Mouse (Mus musculus): ENCODE results near the gene Zbtb41.
"Not testable (repeated sequence)": the region's sequence is repeated elsewhere in the genome, so short reads cannot be mapped to it uniquely, and the experiment has no call there.

Zbtb41 gene
- long read RNA-seq, experiment 1, partial matches to known transcripts = 2 of 2 reads
- long read RNA-seq, experiment 1, other reads (novel, unspliced or antisense) = 0 of 2 reads
- long read RNA-seq, experiment 2 = 0 reads

GRCm38 (mm10) chr1:139421875-139422791, at the start of gene Zbtb41:
Gene Zbtb41, plus strand, starts transcription at chr1:139422288.
- intact Hi-C loops (cut with DNase I) = no loop called here

GRCm38 (mm10) chr1:139375900-139376299, 46.2 kb upstream of the Zbtb41 start:
- intact Hi-C loops (cut with DNase I) = no loop called here

GRCm38 (mm10) chr1:139376638-139377286, 45.3 kb upstream of the Zbtb41 start, which contains the start of gene Crb1:
Gene Crb1, minus strand, starts transcription at chr1:139377100.
- intact Hi-C loops (cut with DNase I) = no loop called here

DNA sequence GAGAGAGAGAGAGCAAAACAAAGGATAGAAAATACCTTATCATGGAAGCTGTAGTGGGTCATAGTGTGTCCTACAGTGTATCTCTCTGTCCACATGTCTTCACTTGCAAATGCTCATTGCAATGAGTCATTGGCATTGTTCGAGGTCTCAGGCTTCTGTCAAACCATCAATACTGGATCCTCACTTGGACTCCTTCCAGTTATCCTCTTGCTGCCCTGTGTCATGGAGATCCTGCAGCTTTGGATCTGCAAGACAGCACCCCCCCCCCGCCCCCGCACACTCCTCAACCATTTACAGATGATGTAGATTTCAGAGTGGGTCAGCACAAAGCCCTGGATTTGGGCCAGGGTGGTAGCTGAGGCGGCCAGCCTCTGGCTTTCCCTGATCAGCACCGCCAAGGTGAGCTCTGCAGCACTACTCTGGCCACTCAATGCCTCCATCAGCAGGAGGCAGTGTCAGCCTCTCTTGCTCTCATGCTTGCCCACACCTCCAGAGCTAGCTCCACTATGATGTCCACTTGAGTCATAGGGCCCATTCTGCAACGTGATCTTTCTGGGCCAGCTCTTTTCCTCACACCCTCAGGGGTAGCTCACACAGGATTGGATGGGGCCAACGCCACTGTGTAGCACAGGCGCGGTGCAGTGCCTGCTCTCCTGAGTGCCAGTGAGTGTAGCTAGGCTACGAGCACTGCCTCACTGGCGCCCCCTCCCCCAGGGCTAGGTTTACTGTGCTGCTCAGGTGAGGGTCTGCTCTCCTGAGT, 43.0 kb upstream of the Zbtb41 start:
- intact Hi-C loops (cut with DNase I) = no loop called here

DNA sequence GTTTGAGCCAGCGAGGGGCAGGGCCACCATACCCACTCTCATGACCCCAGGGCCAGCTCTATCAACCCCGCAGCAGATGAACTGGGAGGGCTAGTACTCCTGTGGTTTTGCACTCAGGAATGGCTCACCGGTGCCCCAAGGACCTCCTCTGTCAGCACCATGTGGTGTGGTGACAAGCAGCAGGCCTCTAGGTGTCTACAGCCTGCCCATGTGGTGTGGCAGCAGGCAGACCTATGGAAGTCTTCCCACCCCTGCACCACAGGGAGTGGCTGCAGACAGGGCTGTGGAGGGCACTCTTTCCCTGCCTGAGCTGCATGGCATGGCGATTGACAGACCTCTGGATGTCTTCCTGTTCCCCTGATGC, 42.5 kb upstream of the Zbtb41 start:
- intact Hi-C loops (cut with DNase I) = no loop called here

DNA sequence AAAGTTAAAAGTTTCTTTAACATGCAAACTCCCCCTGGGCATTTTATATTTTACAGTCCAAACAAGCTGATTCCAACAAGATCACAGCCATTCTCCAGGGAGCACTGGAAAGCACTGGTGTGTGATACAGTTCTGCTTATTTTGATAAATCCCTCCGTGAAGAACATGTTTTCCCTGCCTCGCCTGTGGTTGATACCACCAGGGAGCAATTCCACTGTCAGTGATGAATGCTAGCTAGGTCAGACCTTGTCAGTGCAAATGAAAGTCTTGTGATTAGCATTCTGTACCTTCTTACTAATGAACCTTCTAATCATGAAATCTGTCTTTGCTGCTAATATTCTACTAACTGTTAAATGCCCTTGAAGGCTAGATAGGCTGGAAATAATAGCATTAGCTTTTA, 30.3 kb upstream of the Zbtb41 start:
- intact Hi-C loops (cut with DNase I) = no loop called here

DNA sequence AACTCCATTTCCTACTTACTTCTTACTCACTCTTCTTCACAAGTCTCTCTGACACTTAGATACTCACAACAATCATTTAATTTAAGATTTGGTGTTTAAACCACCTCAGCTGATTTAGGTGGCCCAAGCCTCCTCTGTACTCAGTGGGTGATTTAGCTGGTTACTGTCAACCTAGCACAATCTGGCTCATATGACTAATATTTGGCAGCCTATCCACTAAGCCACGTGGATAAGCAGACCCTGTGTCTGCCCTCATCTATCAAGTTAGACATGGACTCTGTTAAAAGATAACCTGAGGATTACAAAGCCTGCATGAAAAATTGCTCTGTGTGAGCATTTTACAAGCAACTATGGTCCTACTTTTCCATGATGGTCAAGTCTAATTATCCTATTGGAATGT, 25.5 kb upstream of the Zbtb41 start:
- intact Hi-C loops (cut with DNase I) = no loop called here

GRCm38 (mm10) chr1:139405766-139406165, 16.3 kb upstream of the Zbtb41 start:
- intact Hi-C loops (cut with DNase I) = no loop called here

DNA sequence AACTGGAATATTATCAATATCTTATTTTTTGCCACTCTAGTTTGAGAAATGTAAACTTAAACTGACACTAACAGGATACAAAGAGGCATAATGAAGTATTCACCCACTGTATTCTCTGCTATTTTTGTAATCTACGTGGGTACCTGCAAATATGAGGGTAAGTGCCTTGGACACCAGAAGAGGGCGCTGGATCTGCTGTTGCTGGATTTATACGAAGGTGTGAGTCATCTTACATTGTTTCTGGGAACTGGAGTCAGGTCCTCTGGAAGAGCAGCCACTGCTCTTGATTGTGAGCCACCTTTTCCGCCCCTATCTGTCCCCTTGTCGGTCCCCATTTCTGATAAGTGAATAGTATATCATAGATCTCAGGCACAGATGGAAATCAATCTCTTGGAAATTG, 14.4 kb upstream of the Zbtb41 start:
- intact Hi-C loops (cut with DNase I) = no loop called here

DNA sequence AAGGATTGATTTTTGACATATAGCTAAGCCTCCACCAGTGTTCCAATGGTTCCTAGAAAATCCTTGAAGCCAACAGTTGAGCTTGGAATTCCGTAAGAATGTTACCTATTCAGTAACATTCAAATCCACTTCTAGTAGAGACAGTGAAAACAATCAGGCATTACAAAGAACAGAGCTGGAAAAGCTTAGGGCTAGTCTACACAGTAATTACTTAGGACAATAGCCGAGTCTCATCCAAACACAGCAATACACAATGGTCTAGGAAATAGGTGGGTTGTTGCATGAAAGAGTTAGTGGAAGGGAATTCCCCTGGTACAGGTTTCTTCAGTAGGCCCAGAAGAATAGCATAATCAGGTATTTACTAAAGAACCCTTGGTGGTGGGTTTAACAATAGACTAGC, 9.7 kb upstream of the Zbtb41 start:
- intact Hi-C loops (cut with DNase I) = not testable (repeated sequence)

- intact Hi-C loops (cut with DNase I) = no loop called here
Measured at GRCm38 (mm10) chr1:139413465-139413864, 8.6 kb upstream of the Zbtb41 start.

DNA sequence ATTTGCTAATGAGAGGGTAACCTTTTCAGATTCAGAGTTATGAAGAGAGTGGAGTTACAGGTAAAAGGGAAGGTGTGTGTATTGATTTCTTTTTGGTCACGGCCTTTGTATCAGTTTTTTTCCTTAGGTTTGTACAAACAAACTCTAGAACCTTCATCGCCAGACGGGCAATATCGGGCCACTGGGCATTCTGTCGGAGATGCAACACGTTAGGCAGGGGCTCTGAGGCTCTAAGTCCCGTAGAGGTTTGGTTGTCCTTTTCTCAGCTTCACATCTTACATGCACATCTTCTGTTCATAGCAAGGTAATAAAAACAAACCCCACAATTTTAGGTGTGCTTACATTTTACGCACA, 590 bp upstream of the Zbtb41 start:
- intact Hi-C loops (cut with DNase I) = no loop called here

DNA sequence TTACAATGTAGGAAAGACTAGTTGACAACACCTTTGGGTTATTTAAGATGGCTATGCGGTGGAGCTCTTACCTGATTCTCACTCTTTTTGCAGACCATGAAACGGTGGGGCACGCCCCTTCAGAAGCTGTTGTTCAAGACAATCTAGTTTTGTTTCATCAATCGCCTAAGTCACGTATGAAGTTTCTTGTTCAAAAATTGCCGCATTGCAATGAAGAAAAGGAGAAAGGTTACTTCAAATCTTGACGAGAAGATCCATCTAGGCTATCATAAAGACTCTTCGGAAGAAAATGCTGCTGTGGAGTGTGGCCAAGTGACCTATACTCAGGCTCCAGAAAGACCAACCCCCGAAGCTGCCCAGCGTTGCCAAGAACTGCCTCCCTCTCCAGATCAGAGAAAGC, 853 bp downstream of the Zbtb41 start:
- intact Hi-C loops (cut with DNase I) = no loop called here

DNA sequence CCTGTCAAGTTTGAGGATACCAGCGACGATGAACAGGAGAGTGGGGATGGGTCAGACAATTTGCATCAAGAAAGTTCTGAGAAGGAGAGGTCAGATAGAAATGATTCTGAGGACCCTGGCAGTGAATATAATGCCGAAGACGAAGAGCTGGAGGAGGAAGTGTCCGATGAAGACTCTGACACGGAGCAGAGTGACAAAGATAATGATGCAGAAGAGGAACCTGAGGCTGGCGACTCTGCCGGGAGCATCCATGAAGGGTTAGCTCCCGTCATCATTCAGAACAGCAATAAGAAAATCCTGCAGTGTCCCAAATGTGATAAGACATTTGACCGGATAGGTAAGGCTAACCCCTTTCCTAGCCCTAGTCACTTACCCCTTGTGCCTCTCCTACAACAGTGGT, 1.8 kb downstream of the Zbtb41 start:
- intact Hi-C loops (cut with DNase I) = no loop called here

DNA sequence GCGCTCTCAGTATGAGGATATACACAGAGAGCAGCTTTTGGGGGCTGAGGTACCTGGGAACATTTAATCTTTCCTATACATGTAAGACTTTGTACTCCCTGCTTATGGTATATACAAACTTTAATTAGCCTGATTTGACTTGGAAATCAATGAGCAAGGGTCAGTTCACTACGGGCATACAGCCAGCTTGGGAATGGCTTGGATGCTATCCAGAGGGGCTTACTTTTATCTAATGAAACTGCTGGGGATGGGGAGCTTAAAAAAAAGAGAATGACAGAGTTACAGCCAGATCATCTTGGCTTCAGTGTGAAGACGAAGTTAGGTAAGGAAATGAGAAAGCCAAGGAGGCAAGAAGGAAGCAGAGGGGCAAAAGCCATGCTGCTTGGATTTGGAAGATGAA, 2.9 kb downstream of the Zbtb41 start:
- intact Hi-C loops (cut with DNase I) = no loop called here

GRCm38 (mm10) chr1:139438373-139438772, 16.3 kb downstream of the Zbtb41 start:
- intact Hi-C loops (cut with DNase I) = no loop called here

- intact Hi-C loops (cut with DNase I) = not testable (repeated sequence)
Measured at GRCm38 (mm10) chr1:139443103-139443502, 21.0 kb downstream of the Zbtb41 start.

DNA sequence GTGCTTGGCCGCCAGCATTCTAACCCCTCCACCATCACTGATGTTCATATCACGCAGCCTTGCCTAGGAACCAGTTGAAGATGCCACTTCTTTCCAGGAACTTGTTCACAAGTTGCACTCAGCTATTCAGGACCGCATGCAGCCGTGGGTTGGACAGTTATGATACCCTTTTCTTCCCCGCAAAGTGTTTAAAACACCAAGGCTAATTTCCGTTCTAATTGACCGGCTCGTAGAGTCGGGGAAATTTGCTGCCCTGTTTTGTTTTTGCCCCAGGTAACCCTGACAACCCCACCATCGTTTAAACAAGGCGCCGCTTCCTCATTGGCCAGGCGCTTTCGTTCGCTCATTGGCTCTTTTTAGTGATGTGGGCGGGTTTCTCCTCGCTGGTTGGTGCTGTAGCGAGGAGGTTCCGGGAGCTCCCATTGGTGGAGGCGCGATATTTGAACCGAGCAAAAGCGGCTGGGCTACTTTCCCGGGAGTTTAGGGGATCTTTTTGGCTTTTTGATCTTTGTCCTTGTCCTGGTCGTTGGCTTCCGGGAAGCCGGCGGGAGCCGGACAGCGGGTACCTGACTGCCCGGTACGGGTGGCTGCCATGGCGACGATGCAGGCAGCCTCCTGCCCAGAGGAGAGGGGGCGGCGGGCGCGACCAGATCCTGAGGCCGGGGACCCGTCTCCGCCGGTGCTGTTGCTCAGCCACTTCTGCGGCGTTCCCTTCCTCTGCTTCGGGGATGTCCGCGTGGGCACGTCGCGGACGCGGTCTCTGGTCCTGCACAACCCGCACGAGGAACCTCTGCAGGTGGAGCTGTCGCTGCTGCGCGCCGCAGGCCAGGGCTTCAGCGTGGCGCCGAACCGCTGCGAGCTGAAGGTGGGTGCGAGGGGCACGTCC, 32.5 kb downstream of the Zbtb41 start, which contains the start of gene Aspm:
TSS of gene Aspm (plus strand) at position 433 of the 886 bp plus-strand sequence.
- intact Hi-C loops (cut with DNase I) = no loop called here

DNA sequence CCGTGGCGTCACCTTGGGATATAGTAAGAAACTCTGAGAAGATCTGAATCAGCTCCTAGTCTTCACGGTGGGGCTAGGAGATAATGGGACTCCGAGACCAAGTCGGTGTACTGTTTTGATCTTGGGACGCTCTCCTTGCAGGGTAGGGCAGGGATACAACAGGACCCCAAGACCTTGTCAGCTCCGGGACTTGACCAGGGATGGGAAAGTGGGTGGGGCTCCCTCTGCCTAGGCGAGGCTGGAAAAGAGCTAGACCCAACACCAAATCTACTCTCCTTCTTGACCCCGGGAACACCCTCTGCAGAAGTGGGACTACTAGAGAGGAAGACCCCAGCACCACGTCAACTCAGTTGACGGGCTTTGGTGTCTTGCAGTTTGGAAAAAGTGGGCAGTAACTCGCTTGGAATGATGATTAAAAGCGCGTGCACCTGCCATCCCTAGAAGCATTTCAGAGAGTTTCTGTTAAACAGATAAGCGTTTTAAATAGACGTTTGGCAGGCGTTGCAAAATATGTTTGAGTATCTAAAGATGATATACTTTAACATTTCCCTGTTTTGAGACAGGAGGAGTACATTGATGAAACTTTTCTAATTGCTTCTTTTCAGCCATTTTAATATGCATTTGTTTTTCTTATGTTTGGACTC, 33.3 kb downstream of the Zbtb41 start:
- intact Hi-C loops (cut with DNase I) = no loop called here

- intact Hi-C loops (cut with DNase I) = no loop called here
Measured at GRCm38 (mm10) chr1:139460807-139461206, 38.7 kb downstream of the Zbtb41 start.

Data from adrenal gland (tissue).